Mouse (Mus musculus) stomach, postnatal 0 days (tissue): ENCODE results near the gene Dock2.

Source experiments
- CTCF ChIP-seq: IDR thresholded peaks from 2 replicates; pipeline ENCODE4 v1.5.1; 2016; ENCODE audit warnings: antibody characterized with exemption, low read depth, mild to moderate bottlenecking, moderate library complexity
- EP300 ChIP-seq: optimal IDR thresholded peaks from 2 replicates; pipeline ENCODE3; 2016; ENCODE audit warnings: antibody characterized with exemption

DNA sequence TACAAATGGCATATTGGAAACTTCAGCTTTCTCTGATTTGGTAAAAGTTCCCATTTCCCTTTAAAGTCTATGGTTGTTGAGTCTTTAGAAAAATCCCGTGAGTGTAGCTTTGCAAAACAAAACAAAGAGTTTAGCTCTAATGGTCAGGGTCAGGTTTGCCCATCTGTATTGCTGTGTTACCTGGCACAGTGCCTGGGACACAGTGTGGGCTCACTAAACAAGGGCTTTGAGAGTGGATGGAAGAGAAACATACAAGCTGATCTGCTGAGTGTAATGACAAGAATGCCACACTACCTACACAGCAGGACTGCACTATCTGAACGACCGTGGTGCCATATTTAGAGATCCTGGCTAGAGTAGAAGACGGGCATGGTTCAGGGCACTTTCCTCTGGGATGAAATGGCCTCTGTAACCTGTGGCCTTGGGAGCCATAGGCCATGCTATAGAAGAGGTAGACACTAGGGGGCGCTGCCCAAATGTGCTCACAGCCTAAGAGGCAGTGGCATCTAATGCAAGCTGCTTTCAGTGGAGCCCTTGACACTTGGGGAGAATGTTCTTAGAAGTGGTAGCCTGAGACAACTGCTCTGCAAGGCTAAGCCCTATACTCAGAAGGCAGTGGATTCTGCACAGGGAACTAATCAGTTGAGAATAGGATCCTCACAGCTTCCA, 547.5 kb downstream of the Dock2 start:
- TF ChIP-seq CTCF, result peak; percentile 66
- no peak for TF ChIP-seq EP300
